Mouse (Mus musculus) liver, adult 2 months (tissue): Measurements from ENCODE around the gene Bmp7.

Experiments used
- CTCF ChIP-seq: fragments of 200-500 bp; IDR thresholded peaks from 2 replicates; pipeline ENCODE4 v1.5.1; 2011; ENCODE audit warnings: low read depth, low read length, control low read depth
- POLR2A ChIP-seq: fragments of 200-500 bp; IDR thresholded peaks from 2 replicates; pipeline ENCODE4 v1.6.1; 2011; ENCODE audit warnings: low read length, control low read depth; ENCODE audit not compliant: insufficient read depth; ENCODE audit errors: extremely low read depth

GRCm38 (mm10) chr2:172833196-172833595 is 106.9 kb downstream of the Bmp7 start:
- TF ChIP-seq CTCF (no peak), POLR2A (no peak)
